Mouse (Mus musculus): Measurements from ENCODE around the gene Timp3.

Timp3 gene

DNA sequence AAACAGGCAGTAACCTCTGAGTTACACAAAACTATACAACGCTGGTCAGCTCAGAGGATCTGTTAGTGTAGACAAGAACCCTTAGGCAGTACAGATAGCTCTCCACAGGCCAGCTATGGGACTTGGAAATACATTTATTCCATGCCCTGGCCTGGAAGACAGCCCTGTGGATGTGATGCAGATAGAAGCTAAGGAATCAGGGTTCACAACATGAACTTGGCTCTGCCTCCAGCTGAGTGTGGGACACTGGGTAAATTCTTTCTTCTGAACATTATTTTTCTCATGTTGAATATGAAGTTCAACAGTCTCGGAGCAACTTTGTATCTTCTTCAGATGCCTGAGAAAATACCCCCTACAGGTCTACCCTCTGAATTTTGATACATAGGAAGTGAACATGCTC lies 2.9 kb upstream of the Timp3 start:
- no peak for DNase-seq (ENCODE audit: low spot score in 2 of 2)

DNA sequence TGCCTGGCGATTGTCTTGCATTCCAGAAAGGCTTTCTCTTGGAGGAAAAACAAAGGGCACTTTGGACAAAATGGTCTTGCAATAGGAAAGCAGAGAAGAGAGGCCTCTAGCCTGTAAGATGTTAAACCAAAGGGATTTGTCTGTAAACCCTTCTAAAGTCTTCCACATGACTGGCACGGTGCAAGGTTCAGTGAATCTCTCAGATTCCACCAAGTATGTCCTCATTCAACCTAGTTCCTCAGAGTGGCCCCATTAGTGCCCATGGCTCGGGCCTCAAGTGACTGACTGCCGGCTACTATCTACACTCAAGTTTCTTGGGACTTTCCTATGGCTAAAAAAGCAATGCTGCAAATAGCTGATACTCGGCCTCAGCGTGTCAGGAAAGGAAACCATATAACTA lies 1.8 kb upstream of the Timp3 start:
- DNase-seq (ENCODE audit: low spot score in 2 of 2), result no peak

DNA sequence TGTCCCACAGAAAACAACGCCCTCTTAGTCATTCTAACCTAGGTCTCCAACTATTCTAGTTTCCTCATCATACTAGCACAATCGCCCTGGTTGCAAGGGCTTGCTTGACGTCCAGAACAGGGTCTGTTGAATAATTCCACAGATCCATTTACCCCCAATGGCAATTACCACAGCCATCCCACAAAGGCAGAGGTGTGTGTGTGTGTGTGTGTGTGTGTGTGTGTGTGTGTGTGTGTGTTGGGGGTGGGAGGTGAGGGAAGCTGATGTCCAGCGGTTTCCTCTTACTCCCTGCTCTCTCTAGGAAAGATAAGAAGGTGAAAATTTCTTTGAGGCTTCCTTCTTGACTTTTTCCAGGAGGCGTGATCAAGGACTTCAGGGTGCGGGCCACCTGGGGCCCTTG lies 377 bp upstream of the Timp3 start:
- DNase-seq (ENCODE audit: low spot score in 2 of 2), result no peak

DNA sequence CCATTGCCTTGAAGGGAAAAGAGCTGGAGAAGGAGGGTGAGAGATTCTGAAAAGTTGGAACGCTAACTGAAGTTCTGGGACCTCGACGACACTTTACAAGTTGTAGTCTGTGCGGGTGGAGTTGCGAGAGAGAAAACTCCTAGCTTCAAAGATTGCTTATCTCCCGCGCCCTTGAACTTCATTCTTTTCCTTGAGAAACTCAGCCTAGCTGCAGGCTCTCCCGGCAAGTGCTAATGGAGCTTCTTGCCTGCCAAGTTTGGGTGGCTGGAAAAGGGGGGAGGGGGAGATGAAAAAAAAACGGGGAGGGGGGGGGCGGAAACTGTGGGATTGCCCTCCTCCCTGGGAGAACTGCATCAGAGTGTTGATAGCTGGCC lies 932 bp downstream of the Timp3 start:
- no peak for DNase-seq (ENCODE audit: low spot score in 2 of 2)

DNA sequence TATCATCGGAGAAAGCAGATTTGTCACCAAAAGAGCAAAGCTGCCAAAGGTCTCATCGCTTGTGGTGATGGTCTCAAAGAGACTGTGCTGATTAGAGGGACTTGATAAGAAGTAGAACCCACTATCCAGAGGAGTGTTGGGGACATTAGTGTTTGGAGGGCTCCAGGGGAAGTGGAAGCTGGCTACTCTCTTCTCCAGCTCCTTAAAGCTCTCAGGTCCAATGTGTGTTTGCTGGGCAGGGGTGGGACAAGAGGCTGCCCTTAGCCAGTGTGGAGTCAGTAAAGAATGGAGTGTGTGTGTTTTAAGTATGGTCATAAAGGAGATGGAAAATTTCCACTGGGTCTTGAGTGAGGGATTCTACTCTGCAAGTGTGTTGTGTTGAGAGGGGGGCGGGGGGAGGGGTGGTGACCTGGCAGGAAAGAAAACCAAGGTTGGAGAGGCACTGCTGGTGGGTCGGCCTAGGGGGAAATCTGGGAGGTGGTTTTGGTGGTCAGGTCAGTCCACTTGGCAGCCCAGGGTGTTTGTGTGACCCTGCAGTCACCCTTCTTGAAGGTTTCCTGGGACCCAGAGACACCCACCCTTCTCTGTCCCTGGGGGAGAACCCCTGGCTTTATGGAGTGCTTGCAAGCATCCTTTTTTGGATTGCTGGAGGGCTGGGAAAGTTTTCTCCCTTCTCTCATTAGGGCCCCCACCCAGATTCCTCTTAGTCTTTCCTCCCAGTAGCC lies 1.6 kb downstream of the Timp3 start:
- DNase-seq (ENCODE audit: low spot score in 2 of 2), result no peak

DNA sequence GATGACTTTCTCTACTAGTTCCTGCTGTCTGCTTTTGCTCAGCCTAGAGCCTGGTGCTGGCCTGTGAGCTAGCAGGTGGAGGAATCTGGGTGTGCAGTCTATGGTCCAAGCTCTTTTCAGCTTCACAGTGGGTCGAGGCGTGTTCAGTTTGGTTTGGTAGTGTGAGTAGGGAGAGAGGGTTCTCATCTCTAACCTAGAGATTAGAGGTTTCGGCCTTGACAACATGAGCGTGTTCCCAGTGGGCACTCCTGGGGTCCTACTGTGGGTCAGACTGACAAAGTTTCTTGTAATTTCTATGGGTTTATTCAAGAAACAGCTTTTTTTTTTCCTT lies 2.1 kb downstream of the Timp3 start:
- no peak for DNase-seq (ENCODE audit: low spot score in 2 of 2)

DNA sequence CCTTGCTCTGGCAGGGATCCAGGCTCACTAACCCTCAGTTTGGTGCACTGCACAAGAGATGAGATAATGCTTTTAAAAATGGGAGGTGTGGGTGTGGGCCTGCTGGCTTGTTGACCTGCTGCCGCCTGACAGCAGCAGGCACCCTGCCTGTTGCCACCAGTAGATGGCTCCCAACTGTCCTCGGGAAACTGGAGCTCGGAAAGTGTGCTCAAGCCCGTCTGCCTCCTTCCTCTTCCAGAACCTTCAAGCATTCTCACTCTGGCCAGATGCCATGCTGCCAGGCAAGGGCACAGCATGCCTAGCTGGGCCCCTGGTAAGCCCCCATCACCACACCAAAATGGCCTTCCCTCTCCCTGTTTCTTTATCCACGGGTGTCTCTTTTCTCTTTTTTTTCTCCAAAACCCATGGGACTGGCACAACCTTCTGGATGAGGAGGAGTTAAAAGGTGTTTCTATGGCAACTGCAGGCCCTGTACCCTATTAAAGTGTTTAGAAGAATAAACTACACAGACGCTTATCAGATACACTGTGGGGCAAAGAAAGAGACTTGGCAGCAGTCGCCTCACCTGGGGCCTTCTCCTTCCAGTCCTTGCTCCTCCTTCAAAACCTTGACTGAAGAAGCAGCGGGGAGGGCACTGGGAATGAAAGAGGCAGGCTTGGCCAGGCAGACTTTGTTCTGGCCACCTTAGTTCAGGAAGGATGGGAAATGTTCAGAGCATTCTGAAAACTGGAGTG lies 2.8 kb downstream of the Timp3 start:
- DNase-seq (ENCODE audit: low spot score in 2 of 2), result peak in 1 of 2 experiments; percentile 8

DNA sequence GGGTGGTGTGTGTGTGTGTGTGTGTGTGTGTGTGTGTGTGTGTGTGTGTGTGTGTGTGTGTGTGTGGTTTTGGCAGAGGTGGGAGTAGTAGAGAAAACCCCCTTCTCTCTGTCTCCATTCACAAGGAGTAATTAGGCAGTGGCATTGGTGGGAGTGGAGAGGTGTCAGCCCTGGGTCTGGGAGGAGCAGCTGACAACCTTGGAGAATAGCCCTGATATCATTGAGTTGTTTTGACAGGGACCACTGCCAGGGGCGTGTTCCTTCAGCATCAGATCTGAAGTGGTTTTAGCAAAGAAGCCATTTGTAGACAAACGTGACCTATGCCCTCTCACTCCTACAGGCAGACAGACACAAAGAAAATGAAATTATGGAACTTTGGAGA lies 3.3 kb downstream of the Timp3 start:
- no peak for DNase-seq (ENCODE audit: low spot score in 2 of 2)

DNA sequence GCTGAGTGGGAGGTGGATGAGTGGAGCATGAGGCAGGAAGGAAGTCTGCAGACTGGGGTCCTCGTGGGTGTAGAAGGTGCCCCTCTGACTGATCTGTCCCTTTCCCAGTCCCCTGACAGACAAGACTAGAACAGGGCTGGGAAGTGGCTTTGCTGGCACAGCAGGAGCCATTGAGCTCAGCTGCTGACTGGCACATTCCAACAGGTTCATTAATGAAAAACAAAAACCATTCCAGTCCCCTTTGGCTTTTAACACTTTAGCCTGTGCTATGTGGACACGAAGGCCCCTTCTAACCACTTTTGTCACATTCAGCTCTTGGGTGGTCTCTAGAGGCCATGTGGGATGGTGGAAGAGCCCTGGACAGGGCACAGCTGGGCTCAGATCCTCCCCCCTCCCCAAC lies 4.4 kb downstream of the Timp3 start:
- no peak for DNase-seq (ENCODE audit: low spot score in 2 of 2)

DNA sequence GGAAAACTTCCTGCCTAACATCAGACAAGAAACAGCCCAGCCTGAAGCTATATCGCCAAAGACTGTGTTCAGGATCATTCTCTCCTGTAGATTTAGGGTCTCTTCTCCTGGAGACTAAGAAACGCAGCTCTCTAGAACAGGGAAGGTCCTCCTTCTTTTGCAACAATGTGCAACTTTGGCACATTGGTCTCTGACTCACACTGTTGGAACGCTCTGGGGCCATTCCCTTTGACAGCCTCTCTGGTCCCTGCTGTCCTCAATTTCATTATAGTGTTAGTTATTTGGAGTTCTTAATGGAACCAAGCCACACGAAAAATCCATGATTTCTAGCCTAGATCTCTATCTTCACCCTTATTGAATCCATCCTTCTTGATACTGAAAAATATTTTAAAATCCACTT lies 7.1 kb downstream of the Timp3 start:
- no peak for DNase-seq (ENCODE audit: low spot score in 2 of 2)

DNA sequence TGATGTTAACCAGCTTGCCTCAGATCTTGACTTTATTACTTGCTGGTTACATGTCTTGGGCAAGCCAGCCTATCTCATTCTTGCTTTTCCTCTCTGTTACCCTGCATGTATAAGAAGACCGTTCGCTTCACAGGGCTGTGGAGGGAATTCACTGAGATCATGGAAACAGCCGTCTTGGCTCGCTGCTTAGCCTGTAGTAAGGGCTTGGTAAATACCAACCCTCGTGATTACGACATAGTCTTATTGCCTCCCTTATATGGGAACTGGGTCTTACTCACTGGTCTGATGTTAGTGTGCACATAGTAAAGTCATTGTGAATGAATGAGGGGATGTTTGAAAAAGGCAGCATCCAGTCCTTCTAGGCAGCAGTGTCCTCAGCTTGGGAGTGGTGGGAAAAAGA lies 10.4 kb downstream of the Timp3 start:
- DNase-seq (ENCODE audit: low spot score in 2 of 2), result no peak

DNA sequence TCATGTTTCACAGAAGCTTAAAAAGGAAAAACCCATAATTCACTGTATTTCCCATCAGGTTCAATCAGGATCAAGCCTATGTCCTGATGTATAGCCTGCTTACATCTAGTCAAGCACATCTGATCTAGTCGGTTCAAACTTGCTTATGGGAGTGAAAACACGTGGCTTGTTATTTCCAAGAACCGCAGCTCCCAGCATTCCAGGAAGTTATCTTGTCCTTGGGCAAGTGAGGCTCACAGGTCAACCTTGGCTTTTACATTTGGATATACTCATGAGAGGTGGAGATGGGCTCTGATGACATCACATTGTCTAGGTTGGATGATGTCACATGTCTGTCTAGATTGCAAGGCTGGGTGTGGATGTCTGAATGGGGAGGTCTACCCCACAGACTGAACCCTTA lies 12.8 kb downstream of the Timp3 start:
- no peak for DNase-seq (ENCODE audit: low spot score in 2 of 2)

DNA sequence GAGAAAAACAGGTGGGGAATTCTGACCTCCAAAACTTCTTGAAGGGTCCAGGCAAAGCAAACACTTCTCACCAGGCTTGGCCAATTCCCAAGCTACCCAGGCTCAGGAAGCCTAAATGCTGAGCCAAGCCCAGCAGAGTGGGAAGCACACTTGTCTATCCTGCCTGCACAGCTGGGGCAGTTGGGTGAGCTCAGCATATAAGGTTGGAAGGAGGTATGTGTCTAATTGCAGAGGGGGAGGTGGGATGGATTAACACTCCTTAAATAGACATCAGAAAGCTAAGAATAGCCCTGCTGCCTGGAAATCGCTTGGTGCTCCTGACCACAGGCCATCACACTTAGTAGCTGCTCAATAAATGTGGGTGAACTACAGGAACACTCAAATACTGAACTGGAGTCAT lies 13.3 kb downstream of the Timp3 start:
- DNase-seq (ENCODE audit: low spot score in 2 of 2), result no peak

DNA sequence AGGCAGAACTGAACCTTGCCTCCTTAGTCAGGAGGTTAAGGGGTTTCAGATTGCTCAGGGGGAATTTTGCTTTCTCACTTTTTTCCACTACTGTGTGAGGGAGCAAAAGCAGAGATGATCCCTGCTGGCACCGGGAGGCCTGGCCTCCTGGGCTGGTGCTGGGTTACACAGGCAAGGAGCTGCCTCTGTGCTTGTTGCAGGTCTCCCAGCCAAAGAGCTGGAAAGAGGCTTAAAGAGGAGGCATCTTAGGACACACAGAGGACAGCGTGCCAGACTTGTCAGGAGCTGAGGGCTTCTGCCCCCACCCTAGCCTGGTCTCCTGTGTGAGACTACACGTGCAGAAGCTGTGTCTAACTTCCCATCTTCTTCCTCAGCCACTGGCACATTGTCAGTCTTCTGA lies 15.3 kb downstream of the Timp3 start:
- DNase-seq (ENCODE audit: low spot score in 2 of 2), result no peak

DNA sequence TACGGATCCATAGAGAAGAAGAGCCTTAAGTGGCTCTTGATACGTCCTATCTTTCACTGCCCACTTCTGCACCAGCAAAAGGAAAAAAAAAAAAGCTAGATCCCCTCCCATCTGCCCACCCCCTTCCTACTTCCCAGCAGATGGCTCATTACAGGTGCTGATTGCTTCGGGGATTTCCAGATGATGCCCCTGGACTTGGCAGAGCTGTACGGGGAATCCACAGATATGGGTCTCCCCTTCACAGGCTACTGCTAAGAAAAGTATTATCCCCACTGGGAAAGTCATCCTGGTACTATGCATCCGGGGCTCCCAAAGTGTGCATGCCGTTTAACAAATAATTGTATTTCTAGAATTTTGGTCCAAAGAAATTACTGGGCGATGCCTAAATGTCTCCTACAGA lies 17.5 kb downstream of the Timp3 start:
- no peak for DNase-seq (ENCODE audit: low spot score in 2 of 2)

DNA sequence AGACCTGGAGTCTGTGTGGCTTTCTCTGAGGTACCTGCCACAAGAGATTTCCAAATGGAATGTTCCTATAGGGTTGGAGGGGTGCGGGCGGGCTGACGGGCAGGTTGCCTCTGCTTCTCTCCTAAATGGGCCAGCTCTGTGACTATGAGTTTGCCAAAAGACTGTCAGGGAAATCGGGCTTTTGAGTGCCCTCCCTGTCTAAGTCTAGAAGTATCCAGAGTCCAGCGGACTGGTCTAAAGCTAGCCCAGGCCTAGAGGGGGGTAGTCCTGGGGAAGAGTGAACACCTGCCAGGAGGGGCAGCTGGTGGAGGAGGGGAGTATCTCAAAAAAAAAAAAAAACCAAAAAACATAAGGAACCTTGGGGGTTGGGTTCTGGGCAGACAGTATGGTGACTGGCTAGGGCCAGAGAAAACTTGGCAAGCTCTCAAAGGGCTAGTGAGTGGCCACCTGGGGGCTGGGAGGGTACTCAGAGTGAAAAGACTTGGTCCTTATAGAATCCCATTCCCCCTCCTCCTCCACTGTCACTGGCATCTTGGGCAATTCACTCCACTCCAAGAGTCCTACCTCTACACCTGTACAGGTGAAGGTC lies 18.5 kb downstream of the Timp3 start:
- DNase-seq (ENCODE audit: low spot score in 2 of 2), result no peak

DNA sequence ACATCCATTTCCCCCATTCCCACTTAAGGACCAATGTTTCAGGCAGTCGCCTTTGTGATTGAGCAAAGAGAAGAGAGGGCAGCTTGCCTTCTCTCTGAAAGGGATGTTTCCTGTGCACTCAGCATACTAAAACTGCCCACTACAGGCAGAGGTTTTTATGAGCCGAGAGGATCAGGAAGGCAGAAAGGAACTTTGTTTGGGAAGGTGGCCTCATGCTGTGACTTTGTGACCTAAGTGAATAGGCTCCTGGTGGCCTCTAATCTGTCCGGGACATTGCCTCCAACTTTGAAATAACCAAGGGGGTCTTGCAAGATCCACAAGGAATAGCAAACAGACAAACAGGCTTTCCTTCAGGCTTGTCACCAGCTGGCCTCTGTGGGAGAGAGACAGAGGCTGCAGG lies 19.4 kb downstream of the Timp3 start:
- DNase-seq (ENCODE audit: low spot score in 2 of 2), result no peak

DNA sequence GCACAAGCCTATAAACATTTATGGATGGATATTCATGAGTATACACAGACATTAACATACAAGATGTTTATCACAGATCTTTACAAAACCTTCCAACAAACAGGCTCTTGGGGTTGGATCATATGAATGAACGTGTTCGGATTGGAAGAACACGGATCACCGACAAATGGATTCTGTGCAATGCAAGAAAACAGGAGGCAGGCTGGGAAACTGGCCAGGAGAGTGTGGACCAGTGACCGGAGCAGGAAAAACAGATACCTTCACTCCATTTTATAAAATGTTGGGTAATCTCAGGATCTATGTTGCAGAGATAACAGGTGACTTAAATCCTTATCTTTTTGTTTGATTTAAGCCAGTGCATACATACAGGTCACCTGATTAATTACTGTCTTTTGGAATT lies 20.0 kb downstream of the Timp3 start:
- no peak for DNase-seq (ENCODE audit: low spot score in 2 of 2)

DNA sequence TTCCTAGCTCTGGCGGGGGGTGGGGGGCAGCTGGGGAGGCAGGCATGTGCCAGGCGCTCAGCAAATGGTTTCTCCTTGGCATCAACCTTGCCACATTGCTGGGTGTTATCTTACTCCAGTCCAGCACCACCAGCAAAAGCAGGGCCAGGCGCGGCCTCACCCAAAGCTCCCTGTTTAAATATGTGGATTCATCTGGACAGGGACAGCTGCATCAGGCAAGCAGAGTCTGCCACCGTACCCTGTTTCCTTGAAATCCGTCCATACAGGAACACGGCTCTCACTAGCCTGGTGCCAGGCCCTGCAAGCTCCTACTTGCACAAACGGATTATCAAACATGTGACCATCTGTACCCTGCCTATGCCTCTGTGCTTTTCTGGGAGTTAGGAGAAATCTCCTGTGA lies 21.0 kb downstream of the Timp3 start:
- no peak for DNase-seq (ENCODE audit: low spot score in 2 of 2)

DNA sequence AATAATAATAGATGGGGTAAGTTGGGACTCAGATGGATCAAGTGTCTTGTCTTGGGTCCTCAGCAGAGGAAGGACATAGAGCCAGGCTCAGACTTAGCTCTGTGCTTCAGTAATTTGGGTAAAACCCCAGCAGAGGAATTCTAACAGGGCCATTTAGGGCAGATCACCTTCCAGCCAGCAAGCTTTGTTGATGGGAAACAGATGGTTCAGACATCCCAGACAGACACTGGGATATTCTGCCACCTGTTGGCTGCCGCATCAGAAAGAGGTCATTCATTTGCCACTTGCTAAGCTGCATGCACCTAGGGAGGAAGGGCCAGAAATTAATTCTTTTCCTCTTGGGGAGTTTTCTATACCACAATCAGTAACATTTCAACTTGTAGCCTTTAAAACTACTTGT lies 21.8 kb downstream of the Timp3 start:
- no peak for DNase-seq (ENCODE audit: low spot score in 2 of 2)

DNA sequence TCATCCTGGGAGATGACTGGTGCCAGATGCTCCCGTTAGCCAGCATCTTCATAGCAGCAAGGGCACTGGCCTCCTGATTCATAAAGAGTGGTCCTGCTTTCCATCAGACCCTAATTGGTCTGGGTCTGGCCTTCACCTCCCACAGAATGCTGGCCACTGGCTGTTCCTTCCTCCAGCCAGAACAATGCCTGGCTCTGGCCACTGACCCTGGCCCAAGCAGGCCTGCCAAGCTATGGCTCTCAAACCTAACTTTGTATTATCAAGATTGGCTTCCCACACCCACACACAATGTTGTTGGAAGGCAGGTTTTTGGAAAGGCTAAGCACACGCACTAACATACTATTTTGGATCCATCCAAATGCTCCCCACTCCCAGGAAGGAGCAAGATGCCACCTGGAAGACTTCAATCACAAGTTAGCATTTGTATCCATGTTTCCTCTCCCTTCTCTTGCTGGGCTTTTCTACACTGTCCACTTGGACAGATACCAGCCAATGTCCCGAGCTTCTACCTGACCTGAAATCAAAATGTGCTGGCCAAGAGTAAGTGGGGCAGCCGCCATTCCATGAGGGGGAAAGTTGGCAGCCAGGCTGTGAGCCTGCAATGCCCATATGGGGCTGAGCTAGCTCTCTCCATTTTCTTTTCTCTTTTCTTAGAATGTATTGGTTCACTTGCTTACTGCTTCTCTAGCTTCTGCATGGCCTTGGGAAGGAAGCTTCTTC lies 23.3 kb downstream of the Timp3 start:
- DNase-seq (ENCODE audit: low spot score in 2 of 2), result no peak

DNA sequence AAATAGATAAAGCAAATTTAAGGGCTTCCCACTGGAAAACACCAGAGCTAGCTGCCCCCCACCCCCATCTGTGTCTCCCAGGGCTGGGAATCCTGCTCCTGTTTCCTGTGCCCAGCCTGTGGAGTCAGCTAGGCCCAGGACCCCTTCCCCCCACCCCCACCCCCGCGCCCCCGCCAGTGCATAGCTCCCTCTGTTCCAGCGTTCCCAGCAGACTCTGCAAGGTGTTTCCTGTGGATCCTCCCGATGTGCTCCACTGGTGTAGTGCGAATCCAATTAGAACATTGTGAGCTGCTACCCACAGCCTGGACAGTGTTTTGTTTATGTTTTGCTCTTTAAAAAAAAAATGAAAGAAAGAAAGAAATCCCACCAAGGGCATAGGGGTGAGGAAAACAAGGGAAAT lies 25.1 kb downstream of the Timp3 start:
- no peak for DNase-seq (ENCODE audit: low spot score in 2 of 2)

DNA sequence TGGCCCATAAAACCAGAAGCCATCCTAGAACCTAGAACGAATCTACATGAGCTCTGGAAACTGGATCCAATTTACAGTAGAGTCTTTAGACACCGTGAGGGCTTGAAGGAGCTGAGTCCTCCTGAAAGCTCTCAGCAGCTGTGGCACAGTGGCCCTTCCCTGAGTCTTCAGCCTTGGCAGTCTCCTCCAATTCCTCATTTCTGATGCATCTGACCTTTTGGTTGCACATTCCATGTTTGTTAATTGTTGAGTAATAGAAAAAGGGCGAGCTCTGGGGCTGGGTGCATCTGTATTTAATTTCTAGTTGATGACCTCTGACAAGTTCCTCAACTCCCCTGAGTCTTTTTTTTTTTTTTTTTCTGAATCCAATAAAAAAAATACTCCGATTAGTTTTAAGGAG lies 28.0 kb downstream of the Timp3 start:
- DNase-seq (ENCODE audit: low spot score in 2 of 2), result no peak

Measured in thymus, postnatal 10 days (tissue).